Mouse (Mus musculus) testis, adult 2 months (tissue): ENCODE results near the gene Opcml.

Experiments
- CTCF ChIP-seq: fragments of 200-500 bp; IDR thresholded peaks from 2 replicates; pipeline ENCODE4 v1.5.1; 2012; ENCODE audit warnings: low read depth, mild to moderate bottlenecking, inconsistent platforms, low read length, moderate library complexity; ENCODE audit not compliant: control insufficient read depth, insufficient read depth, insufficient replicate concordance
- POLR2A ChIP-seq: fragments of 200-500 bp; IDR thresholded peaks from 2 replicates; pipeline ENCODE4 v1.6.1; 2012; ENCODE audit warnings: low read depth, mild to moderate bottlenecking, inconsistent platforms, low read length, moderate library complexity; ENCODE audit not compliant: control insufficient read depth

DNA sequence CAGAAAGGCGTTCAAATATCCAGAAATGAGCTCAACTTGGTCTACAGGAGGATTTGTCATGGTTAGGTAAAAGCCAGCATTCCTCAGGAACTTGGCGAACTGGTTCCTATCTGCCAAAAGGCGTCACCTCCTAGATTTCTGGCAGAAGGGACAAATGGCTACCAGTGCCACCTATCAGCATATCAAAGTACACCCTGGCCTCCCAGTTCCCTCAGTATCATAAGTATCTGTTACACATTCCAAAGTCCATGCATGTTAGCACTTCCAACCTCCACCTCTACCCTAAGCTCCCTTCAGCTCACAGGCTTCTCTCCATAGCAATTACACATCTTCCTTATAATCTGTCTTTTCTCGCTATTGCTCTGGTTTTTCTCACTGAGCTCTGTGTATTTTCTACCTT, 993.3 kb downstream of the Opcml start:
- no peak for TF ChIP-seq POLR2A
- no peak for TF ChIP-seq CTCF
